31 mouse cellular contexts compared by ENCODE assay signal in genomic region chr1:171240911-171241310, GRCm38 (mm10). TPM values are rescaled to one million over a fixed set of nuclear protein-coding genes. Genes with fewer than 3 reads are reported as not detected.
DNase-seq lines count a peak whose midpoint lies in the region; ATAC-seq and TF ChIP-seq lines count a peak whose summit lies in the region.
"Had no signal": no experiment of that assay in that cellular context is flagged by ENCODE, and none has a peak within 500 bp of the region (broad histone marks: within the 10 kb centered on the region; RNA-seq: fewer than 3 reads in every experiment).

No protein-coding gene starts in this region.

- H3K9me3 ChIP-seq in forebrain, embryonic 13.5 days (replicated peaks), result no peaks in the 10 kb centered on the region
- H3K9me3 ChIP-seq in forebrain, embryonic 11.5 days (ENCODE audit: control insufficient read depth, low read length), result no peaks in the 10 kb centered on the region
- H3K9me3 ChIP-seq in lung, postnatal 0 days (ENCODE audit: low read length), result no peaks in the 10 kb centered on the region
- H3K9me3 ChIP-seq: embryonic facial prominence, embryonic 12.5 days; hindbrain, embryonic 13.5 days; limb, embryonic 12.5 days; liver, embryonic 13.5 days; midbrain, embryonic 10.5 days; midbrain, embryonic 15.5 days; neural tube, embryonic 15.5 days; stomach, embryonic 15.5 days had no signal

- TF ChIP-seq CTCF in kidney, adult 2 months (conservative IDR thresholded peaks at IDR 0.05; ENCODE audit: insufficient read depth, insufficient read length, low read depth, low read length), result no peak
- TF ChIP-seq CTCF in lung, postnatal 0 days (IDR thresholded peaks at IDR 0.05), result no peak
- TF ChIP-seq CTCF in lung, adult 2 months (IDR thresholded peaks at IDR 0.05; ENCODE audit: insufficient read depth, low read length), result no peak

- no peak for TF ChIP-seq EP300 in lung, postnatal 0 days (IDR thresholded peaks at IDR 0.05)

- peaks cover 90% of the 10 kb centered on the region for H3K36me3 ChIP-seq in forebrain, embryonic 13.5 days (ENCODE audit: poor library complexity, severe bottlenecking)
- peaks cover 15% of the 10 kb centered on the region; the same call in 1 of the 2 replicates for H3K36me3 ChIP-seq in forebrain, embryonic 11.5 days (ENCODE audit: control insufficient read depth, insufficient read depth, low read length)
- H3K36me3 ChIP-seq in kidney, adult 2 months (ENCODE audit: control insufficient read depth, insufficient read depth, low read length), result peaks cover 16% of the 10 kb centered on the region
- peaks cover 31% of the 10 kb centered on the region for H3K36me3 ChIP-seq in lung, postnatal 0 days (ENCODE audit: insufficient read depth, low read length)

- DNase-seq in forebrain, embryonic 11.5 days (ENCODE audit: low spot score), result no peak
- no peak for DNase-seq in kidney, adult 2 months
- DNase-seq in kidney, postnatal 25 days, result no peak
- DNase-seq in lung, postnatal 0 days (ENCODE audit: low spot score), result no peak
- DNase-seq in lung, adult 2 months, result no peak
- DNase-seq in yolk sac, embryonic 10.5 days (ENCODE audit: low spot score), result no peak
- DNase-seq: B cell, adult 2 months; cerebellum, adult 11 months; cerebellum, adult 9-10 months; cerebellum, postnatal 36 days; embryo, embryonic 11 days; gastrocnemius, postnatal 10 days; heart, postnatal 4 days; kidney, adult 11 months; kidney, postnatal 14 days; liver, embryonic 13.5 days; lung, embryonic 14.5 days; retina, postnatal 1 day; right cerebral cortex, postnatal 14 days; thymus, adult 2 months; thymus, postnatal 36 days had no signal

- no peak overlapping the region for H3K27ac ChIP-seq in forebrain, embryonic 13.5 days
- no peak overlapping the region for H3K27ac ChIP-seq in forebrain, embryonic 11.5 days (ENCODE audit: low read depth, low read length)
- peak overlapping the region; percentile 63; the same call in 1 of the 2 replicates for H3K27ac ChIP-seq in kidney, adult 2 months (ENCODE audit: insufficient read depth, low read depth, low read length)
- peak overlapping the region; percentile 62 for H3K27ac ChIP-seq in lung, postnatal 0 days (ENCODE audit: low read length)
- H3K27ac ChIP-seq: embryonic facial prominence, embryonic 12.5 days; hindbrain, embryonic 13.5 days; limb, embryonic 12.5 days; liver, embryonic 13.5 days; midbrain, embryonic 10.5 days; midbrain, embryonic 15.5 days; neural tube, embryonic 15.5 days; stomach, embryonic 15.5 days had no signal

- no peak for TF ChIP-seq POLR2A in kidney, adult 2 months (IDR thresholded peaks at IDR 0.05; ENCODE audit: low read depth, low read length)
- TF ChIP-seq POLR2A in lung, adult 2 months (IDR thresholded peaks at IDR 0.05; ENCODE audit: borderline replicate concordance, extremely low read depth, low read depth, low read length), result no peak

- H3K9ac ChIP-seq in forebrain, embryonic 13.5 days, result peak overlapping the region; percentile 16; the same call in 1 of the 2 replicates
- H3K9ac ChIP-seq in forebrain, embryonic 11.5 days (ENCODE audit: low read length), result no peak overlapping the region
- H3K9ac ChIP-seq in lung, postnatal 0 days (replicated peaks; ENCODE audit: low read depth), result no peak overlapping the region
- H3K9ac ChIP-seq: embryonic facial prominence, embryonic 12.5 days; hindbrain, embryonic 13.5 days; limb, embryonic 12.5 days; liver, embryonic 13.5 days; lung, embryonic 14.5 days; midbrain, embryonic 15.5 days; neural tube, embryonic 15.5 days; stomach, embryonic 15.5 days had no signal

- no peak overlapping the region for H3K4me3 ChIP-seq in forebrain, embryonic 13.5 days
- H3K4me3 ChIP-seq in forebrain, embryonic 11.5 days (ENCODE audit: low read depth, low read length), result no peak overlapping the region
- H3K4me3 ChIP-seq in kidney, adult 2 months (ENCODE audit: insufficient read depth, low read depth, low read length), result no peak overlapping the region
- H3K4me3 ChIP-seq in lung, postnatal 0 days (ENCODE audit: low read depth, low read length), result no peak overlapping the region
- no peak overlapping the region for H3K4me3 ChIP-seq in lung, adult 2 months (replicated peaks; ENCODE audit: extremely low read depth, low read depth, low read length)
- H3K4me3 ChIP-seq: embryonic facial prominence, embryonic 12.5 days; hindbrain, embryonic 13.5 days; limb, embryonic 12.5 days; liver, embryonic 13.5 days; midbrain, embryonic 10.5 days; midbrain, embryonic 15.5 days; neural tube, embryonic 15.5 days; stomach, embryonic 15.5 days had no signal

- no peak for ATAC-seq in forebrain, embryonic 13.5 days
- no peak for ATAC-seq in forebrain, embryonic 11.5 days (replicated peaks; ENCODE audit: low FRiP score)
- ATAC-seq in lung, postnatal 0 days, result no peak
- ATAC-seq: forebrain, embryonic 16.5 days; midbrain, embryonic 15.5 days had no signal

- H3K4me2 ChIP-seq in forebrain, embryonic 13.5 days, result no peak overlapping the region
- H3K4me2 ChIP-seq in forebrain, embryonic 11.5 days (ENCODE audit: low read depth, low read length, severe bottlenecking), result no peak overlapping the region
- H3K4me2 ChIP-seq in lung, postnatal 0 days (replicated peaks; ENCODE audit: low read depth, low read length), result no peak overlapping the region
- H3K4me2 ChIP-seq: embryonic facial prominence, embryonic 12.5 days; heart, embryonic 11.5 days; hindbrain, embryonic 13.5 days; limb, embryonic 12.5 days; liver, embryonic 13.5 days; lung, embryonic 14.5 days; midbrain, embryonic 15.5 days; neural tube, embryonic 15.5 days; stomach, embryonic 15.5 days had no signal

- H3K27me3 ChIP-seq in forebrain, embryonic 13.5 days, result no peaks in the 10 kb centered on the region
- no peaks in the 10 kb centered on the region for H3K27me3 ChIP-seq in forebrain, embryonic 11.5 days (ENCODE audit: control insufficient read depth, insufficient read depth, low read length)
- H3K27me3 ChIP-seq in kidney, adult 2 months (replicated peaks; ENCODE audit: control insufficient read depth, insufficient read depth, low read length), result no peaks in the 10 kb centered on the region
- no peaks in the 10 kb centered on the region for H3K27me3 ChIP-seq in lung, postnatal 0 days (replicated peaks; ENCODE audit: insufficient read depth, low read length)
- H3K27me3 ChIP-seq: embryonic facial prominence, embryonic 12.5 days; hindbrain, embryonic 13.5 days; limb, embryonic 12.5 days; liver, embryonic 13.5 days; midbrain, embryonic 15.5 days; neural tube, embryonic 15.5 days; stomach, embryonic 15.5 days had no signal

- WGBS in forebrain, embryonic 13.5 days, result 94% methylated on average over 10 of the region's 10 CpGs
- WGBS in forebrain, embryonic 11.5 days, result 91% methylated on average over 10 of the region's 10 CpGs
- WGBS in kidney, adult 2 months, result 69% methylated on average over 10 of the region's 10 CpGs
- WGBS in lung, postnatal 0 days, result 92% methylated on average over 10 of the region's 10 CpGs
- WGBS in lung, adult 2 months, result 88% methylated on average over 10 of the region's 10 CpGs

- peaks cover 6% of the 10 kb centered on the region for H3K4me1 ChIP-seq in forebrain, embryonic 13.5 days
- 0 out of 2 replicates have a peak, but pooled peaks cover 3% of the 10 kb centered on the region for H3K4me1 ChIP-seq in forebrain, embryonic 11.5 days (replicated peaks; ENCODE audit: control insufficient read depth, insufficient read depth, low read length)
- H3K4me1 ChIP-seq in kidney, adult 2 months (ENCODE audit: control insufficient read depth, insufficient read depth, low read length), result peaks cover 3% of the 10 kb centered on the region; the same call in 1 of the 2 replicates
- H3K4me1 ChIP-seq in lung, postnatal 0 days (ENCODE audit: insufficient read depth, low read depth, low read length), result 0 out of 2 replicates have a peak, but pooled peaks cover 4% of the 10 kb centered on the region
- no peaks in the 10 kb centered on the region for H3K4me1 ChIP-seq in lung, adult 2 months (ENCODE audit: control insufficient read depth, insufficient read depth, low read length)

RNA-seq across cellular contexts. Expression of gene Fcer1g, which starts 6.7 kb away (rescaled TPM):
- polyA plus RNA-seq in forebrain, embryonic 13.5 days (2015; fragmentation: Nextera tagmentation; extraction: Ambion mirVana), result 12.3 and 12.8 TPM in 2 replicates
- polyA plus RNA-seq in forebrain, embryonic 11.5 days (2014; fragmentation: Nextera tagmentation; extraction: Ambion mirVana), result 18.4 and 18.6 TPM in 2 replicates
- polyA plus RNA-seq in kidney, adult 2 months (2012; rRNA removed), result 35.8 and 46.8 TPM in 2 replicates
- 121 and 130 TPM in 2 replicates for polyA plus RNA-seq in lung, postnatal 0 days (2015; fragmentation: Nextera tagmentation; extraction: Ambion mirVana)
- polyA plus RNA-seq in lung, adult 2 months (2012; rRNA removed), result 117 and 158 TPM in 2 replicates

RNA-seq across cellular contexts. Expression of gene Adamts4, which starts 9.3 kb away (rescaled TPM):
- polyA plus RNA-seq in forebrain, embryonic 13.5 days (2015; fragmentation: Nextera tagmentation; extraction: Ambion mirVana), result 6.9 and 7.3 TPM in 2 replicates
- 6.6 and 7.1 TPM in 2 replicates for polyA plus RNA-seq in forebrain, embryonic 11.5 days (2014; fragmentation: Nextera tagmentation; extraction: Ambion mirVana)
- polyA plus RNA-seq in kidney, adult 2 months (2012; rRNA removed), result 1.2 and 1.5 TPM in 2 replicates
- 2.7 and 3.3 TPM in 2 replicates for polyA plus RNA-seq in lung, postnatal 0 days (2015; fragmentation: Nextera tagmentation; extraction: Ambion mirVana)
- polyA plus RNA-seq in lung, adult 2 months (2012; rRNA removed), result 1.2 and 1.3 TPM in 2 replicates

RNA-seq across cellular contexts. Expression of gene Ndufs2, which starts 10.3 kb away (rescaled TPM):
- polyA plus RNA-seq in forebrain, embryonic 13.5 days (2015; fragmentation: Nextera tagmentation; extraction: Ambion mirVana), result 216 and 221 TPM in 2 replicates
- 257 and 264 TPM in 2 replicates for polyA plus RNA-seq in forebrain, embryonic 11.5 days (2014; fragmentation: Nextera tagmentation; extraction: Ambion mirVana)
- 374 and 559 TPM in 2 replicates for polyA plus RNA-seq in kidney, adult 2 months (2012; rRNA removed)
- polyA plus RNA-seq in lung, postnatal 0 days (2015; fragmentation: Nextera tagmentation; extraction: Ambion mirVana), result 172 and 188 TPM in 2 replicates
- polyA plus RNA-seq in lung, adult 2 months (2012; rRNA removed), result 78.8 and 118 TPM in 2 replicates

RNA-seq across cellular contexts. Expression of gene Apoa2, which starts 16.1 kb away (rescaled TPM):
- 2.6 and 8.3 TPM in 2 replicates for polyA plus RNA-seq in forebrain, embryonic 13.5 days (2015; fragmentation: Nextera tagmentation; extraction: Ambion mirVana)
- polyA plus RNA-seq in forebrain, embryonic 11.5 days (2014; fragmentation: Nextera tagmentation; extraction: Ambion mirVana), result 1.6 and 1.9 TPM in 2 replicates
- 19.8 and 20.8 TPM in 2 replicates for polyA plus RNA-seq in kidney, adult 2 months (2012; rRNA removed)
- polyA plus RNA-seq in lung, postnatal 0 days (2015; fragmentation: Nextera tagmentation; extraction: Ambion mirVana), result 2.3 and 5.5 TPM in 2 replicates
- 4.7 and 7.2 TPM in 2 replicates for polyA plus RNA-seq in lung, adult 2 months (2012; rRNA removed)

RNA-seq across cellular contexts. Expression of gene Tomm40l, which starts 18.6 kb away (rescaled TPM):
- polyA plus RNA-seq in forebrain, embryonic 13.5 days (2015; fragmentation: Nextera tagmentation; extraction: Ambion mirVana), result 33.8 and 43.0 TPM in 2 replicates
- 31.6 and 39.2 TPM in 2 replicates for polyA plus RNA-seq in forebrain, embryonic 11.5 days (2014; fragmentation: Nextera tagmentation; extraction: Ambion mirVana)
- polyA plus RNA-seq in kidney, adult 2 months (2012; rRNA removed), result 46.4 and 51.8 TPM in 2 replicates
- polyA plus RNA-seq in lung, postnatal 0 days (2015; fragmentation: Nextera tagmentation; extraction: Ambion mirVana), result 14.9 and 17.1 TPM in 2 replicates
- polyA plus RNA-seq in lung, adult 2 months (2012; rRNA removed), result 25.7 and 28.8 TPM in 2 replicates

Comparison
In these comparisons a context has a peak if more than half of its experiments do, and no peak if none do; other contexts are left out.
1. H3K27ac ChIP-seq: peak in kidney, adult 2 months (single experiment) and lung, postnatal 0 days (single experiment); none in forebrain, embryonic 13.5 days (single experiment) and forebrain, embryonic 11.5 days (single experiment).